Mouse (Mus musculus): ENCODE measurements around the gene Tigd2.
"Not testable (repeated sequence)": the region's sequence is repeated elsewhere in the genome, so short reads cannot be mapped to it uniquely, and the experiment has no call there.

The Tigd2 gene

GRCm38 (mm10) chr6:59208685-59209298 lies at the start of gene Tigd2:
TSS of gene Tigd2 (plus strand) at chr6:59208870.
- peak; percentile 56 to 92 for DNase-seq (ENCODE audit: low spot score in 2 of 2)

- no peak for DNase-seq (ENCODE audit: low spot score in 2 of 2)
Measured at GRCm38 (mm10) chr6:59161801-59162478, 46.7 kb upstream of the Tigd2 start.

DNA sequence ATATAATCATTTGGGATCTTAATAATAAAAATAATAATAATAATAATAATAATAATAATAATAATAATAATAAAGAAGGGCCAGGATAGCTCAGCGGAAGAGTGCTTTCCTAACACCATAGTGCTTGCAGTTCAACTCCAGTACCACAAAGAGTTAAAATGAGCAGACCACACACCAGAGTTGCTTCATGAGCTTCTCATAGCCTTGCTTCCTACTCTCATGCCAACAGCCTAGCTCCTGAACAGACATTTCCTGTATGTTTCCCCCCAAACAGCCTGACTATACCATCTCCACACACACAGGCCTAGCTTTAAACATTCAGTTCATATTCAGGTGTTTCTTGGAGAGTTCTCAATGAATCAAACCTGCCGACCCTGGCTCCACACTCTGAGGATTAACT lies 45.8 kb upstream of the Tigd2 start:
- DNase-seq (ENCODE audit: low spot score in 2 of 2), result no peak

DNA sequence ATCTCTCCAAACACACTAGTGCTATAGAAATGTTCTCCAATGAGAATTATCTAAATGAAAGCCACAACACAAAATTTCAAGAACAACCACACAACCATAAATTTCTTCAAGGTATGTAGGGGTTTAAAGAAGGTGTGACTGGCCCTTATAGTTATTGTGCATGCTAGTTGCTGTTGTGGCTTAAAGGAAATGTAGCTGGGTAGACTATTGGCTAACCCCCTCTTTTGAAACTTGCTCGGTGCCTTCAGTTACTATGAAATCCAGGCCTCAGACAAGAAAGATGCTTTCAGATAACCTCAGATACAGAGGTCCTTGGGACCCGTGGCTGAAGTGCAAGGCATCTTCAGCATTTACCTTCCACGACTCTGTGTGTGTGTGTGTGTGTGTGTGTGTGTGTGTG lies 45.3 kb upstream of the Tigd2 start:
- no peak for DNase-seq (ENCODE audit: low spot score in 2 of 2)

DNA sequence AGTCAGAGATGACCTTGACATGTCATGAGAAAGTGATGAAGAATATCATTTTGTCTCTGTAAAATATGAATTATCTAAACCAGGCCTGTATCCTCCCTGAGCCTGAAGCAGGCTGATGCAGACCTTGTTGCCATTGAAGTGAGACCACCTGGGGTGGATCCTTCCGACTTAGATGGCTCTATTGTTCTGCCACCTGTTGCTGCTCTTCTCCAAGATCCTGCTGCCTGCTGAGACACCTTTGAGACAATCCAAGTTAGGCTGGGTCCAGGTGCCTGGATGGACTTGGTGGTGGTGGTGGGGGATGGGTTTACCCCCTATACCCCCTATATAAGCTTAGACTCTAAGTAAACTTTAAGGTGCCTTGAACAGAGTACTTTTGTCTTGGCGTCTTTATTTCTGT lies 39.7 kb upstream of the Tigd2 start:
- no peak for DNase-seq (ENCODE audit: low spot score in 2 of 2)

GRCm38 (mm10) chr6:59171230-59171629 lies 37.4 kb upstream of the Tigd2 start:
- no peak for DNase-seq (ENCODE audit: low spot score in 2 of 2)

GRCm38 (mm10) chr6:59173940-59174339 lies 34.7 kb upstream of the Tigd2 start:
- no peak for DNase-seq (ENCODE audit: low spot score in 2 of 2)

- DNase-seq (ENCODE audit: low spot score in 2 of 2), result no peak
Measured at GRCm38 (mm10) chr6:59178051-59178450, 30.6 kb upstream of the Tigd2 start.

- peak; percentile 22 to 75 for DNase-seq (ENCODE audit: low spot score in 2 of 2)
Measured at GRCm38 (mm10) chr6:59180376-59180996, 28.2 kb upstream of the Tigd2 start.

- peak in 1 of 2 experiments; percentile 12 for DNase-seq (ENCODE audit: low spot score in 2 of 2)
Measured at GRCm38 (mm10) chr6:59185010-59185699, 23.5 kb upstream of the Tigd2 start.

- DNase-seq (ENCODE audit: low spot score in 2 of 2), result no peak
Measured at GRCm38 (mm10) chr6:59190006-59190405, 18.7 kb upstream of the Tigd2 start.

GRCm38 (mm10) chr6:59194518-59194917 lies 14.2 kb upstream of the Tigd2 start:
- DNase-seq (ENCODE audit: low spot score in 2 of 2), result not testable (repeated sequence)

- DNase-seq (ENCODE audit: low spot score in 2 of 2), result no peak
Measured at GRCm38 (mm10) chr6:59195849-59196635, 12.6 kb upstream of the Tigd2 start.

- no peak for DNase-seq (ENCODE audit: low spot score in 2 of 2)
Measured at GRCm38 (mm10) chr6:59196746-59197145, 11.9 kb upstream of the Tigd2 start.

DNA sequence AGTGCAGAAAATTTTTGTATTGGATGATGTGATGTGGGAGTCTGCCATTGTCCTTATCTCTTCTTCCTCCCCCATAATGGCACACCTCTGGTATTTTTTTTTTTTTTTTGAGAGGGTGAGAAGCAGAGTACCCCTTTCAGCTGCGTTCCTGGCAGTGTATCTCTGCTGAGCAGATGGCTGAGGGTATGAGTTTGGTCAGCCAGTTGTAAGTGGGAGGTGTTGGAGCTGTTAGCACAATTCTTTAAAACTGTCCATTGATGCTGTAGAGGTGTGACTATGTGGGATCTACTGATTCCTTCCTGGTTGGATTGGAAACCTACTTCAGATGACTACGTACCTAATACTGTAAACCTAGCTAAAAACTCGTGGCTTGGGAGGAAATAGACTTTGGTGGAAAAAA lies 10.3 kb upstream of the Tigd2 start:
- no peak for DNase-seq (ENCODE audit: low spot score in 2 of 2)

DNA sequence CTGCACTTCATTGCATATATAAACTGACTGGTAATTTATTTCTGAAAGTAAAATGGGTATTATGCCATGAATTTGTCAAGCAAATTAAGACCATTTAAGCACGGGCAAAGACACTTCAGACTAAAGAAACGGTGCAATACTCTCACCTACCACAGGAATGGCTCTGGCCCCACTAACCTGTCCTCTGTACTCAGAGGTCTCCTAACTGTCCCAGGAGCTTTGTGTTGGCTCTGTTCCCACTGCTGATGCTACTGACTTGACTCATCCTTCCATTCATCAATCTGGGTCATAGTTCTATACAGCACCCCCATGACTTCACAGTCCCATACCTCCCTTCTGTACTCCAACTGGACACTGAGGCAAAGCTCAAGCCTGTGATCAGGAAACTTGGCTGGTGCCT lies 9.6 kb upstream of the Tigd2 start:
- DNase-seq (ENCODE audit: low spot score in 2 of 2), result no peak

DNA sequence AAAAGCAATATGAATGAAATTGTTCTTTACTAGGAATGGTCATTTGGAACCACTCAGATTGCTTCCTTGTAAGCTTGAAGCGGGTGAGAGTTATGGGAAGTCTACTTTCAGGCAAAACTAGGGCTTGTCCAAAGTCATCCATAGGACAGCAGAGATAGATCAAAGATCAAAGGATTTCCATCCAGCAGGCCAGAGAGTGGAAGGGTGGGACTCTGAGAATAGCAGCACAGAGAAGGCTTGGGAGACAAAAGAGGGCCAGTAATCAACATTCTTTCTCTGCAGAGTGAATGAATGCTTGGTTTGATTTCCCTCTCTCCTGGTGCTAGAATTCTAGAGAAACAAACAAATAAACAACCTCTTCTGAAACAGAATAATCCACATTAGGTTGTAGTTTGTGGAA lies 1.1 kb upstream of the Tigd2 start:
- no peak for DNase-seq (ENCODE audit: low spot score in 2 of 2)

DNA sequence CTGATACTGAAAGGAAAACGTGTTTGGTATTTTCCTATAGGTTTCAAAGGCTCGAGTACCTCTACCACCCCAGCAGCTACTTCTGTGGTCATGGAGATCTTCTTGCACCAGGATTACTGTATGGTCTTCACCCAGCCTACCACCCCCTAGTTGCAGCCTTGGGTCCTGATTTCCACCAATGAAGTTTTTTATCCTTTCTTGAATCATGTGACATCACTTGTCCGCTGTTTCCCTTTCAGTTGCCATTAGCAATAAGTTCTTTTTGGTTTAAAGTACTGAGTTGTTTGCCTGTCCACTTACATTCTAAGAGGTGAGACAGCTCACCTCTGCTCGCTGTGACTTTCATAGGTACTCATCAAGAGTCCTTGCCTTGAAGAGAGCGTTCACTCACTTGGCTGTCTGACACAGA lies 633 bp downstream of the Tigd2 start:
- peak; percentile 30 to 47 for DNase-seq (ENCODE audit: low spot score in 2 of 2)

DNA sequence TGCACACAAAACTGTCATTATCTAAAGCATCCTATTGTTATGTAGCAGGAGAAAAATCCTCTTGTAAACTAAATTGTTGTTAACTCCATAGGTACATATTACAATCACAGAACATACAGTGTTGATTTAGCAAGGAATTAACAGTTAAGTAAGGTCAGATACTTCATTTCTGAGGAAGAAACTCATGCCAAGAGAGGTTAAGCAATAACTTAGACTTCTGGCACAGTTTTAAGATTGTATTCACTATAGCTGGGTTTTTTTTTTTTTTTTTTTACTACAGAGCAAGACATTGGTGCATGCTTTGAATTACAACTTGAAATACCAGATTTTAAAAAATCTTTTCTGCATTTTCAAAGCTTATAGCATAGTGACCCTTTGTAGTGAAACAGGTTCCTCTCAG lies 24.5 kb downstream of the Tigd2 start:
- no peak for DNase-seq (ENCODE audit: low spot score in 2 of 2)

DNA sequence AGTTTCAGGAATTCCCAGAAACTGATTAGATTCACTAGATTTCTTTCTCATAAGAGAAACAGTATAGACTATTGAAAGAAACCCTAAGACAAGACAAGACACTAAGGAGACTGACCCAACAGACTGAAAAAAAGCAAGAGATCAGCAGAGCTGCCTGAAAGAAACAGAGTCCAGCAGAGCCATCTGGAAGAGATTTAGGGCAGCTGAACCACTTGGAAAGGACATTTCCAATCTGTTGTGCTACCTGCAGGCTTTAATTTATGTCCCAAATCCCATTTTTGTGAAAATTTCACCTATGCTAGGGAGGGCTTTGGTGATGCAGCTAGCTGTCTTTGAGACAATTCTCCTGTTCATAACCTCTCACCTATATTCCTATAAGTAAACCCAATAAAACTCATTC lies 25.0 kb downstream of the Tigd2 start:
- no peak for DNase-seq (ENCODE audit: low spot score in 2 of 2)

GRCm38 (mm10) chr6:59249675-59250074 lies 41.0 kb downstream of the Tigd2 start:
- peak in 1 of 2 experiments; percentile 77 for DNase-seq (ENCODE audit: low spot score in 2 of 2)

GRCm38 (mm10) chr6:59250536-59250935 lies 41.9 kb downstream of the Tigd2 start:
- DNase-seq (ENCODE audit: low spot score in 2 of 2), result no peak

Data from left cerebral cortex, adult 9 months (tissue).